Mouse (Mus musculus) activated CD4-positive, CD25-positive, alpha-beta regulatory T cell, adult 4 months (primary cell): Measurements from ENCODE around the gene Col5a1. TPM values are rescaled to one million over a fixed set of nuclear protein-coding genes. Genes with fewer than 3 reads are reported as not detected.

Experiments
- ATAC-seq: one replicate; pipeline ENCODE4 v1.8.0; 2017
- polyA plus RNA-seq, 2 experiments: library from polyadenylated mRNA; unstranded; fragments of 100-300 nt; shearing (Covaris generic); gene quantifications; one replicate each; pipeline ENCODE4 v1.2.1; 2017

Col5a1 gene
- polyA plus RNA-seq, 2 experiments from 2014 or later = not detected

- ATAC-seq = no peak
Observed at GRCm38 (mm10) chr2:28037505-28038390, 151.5 kb downstream of the Col5a1 start.

DNA sequence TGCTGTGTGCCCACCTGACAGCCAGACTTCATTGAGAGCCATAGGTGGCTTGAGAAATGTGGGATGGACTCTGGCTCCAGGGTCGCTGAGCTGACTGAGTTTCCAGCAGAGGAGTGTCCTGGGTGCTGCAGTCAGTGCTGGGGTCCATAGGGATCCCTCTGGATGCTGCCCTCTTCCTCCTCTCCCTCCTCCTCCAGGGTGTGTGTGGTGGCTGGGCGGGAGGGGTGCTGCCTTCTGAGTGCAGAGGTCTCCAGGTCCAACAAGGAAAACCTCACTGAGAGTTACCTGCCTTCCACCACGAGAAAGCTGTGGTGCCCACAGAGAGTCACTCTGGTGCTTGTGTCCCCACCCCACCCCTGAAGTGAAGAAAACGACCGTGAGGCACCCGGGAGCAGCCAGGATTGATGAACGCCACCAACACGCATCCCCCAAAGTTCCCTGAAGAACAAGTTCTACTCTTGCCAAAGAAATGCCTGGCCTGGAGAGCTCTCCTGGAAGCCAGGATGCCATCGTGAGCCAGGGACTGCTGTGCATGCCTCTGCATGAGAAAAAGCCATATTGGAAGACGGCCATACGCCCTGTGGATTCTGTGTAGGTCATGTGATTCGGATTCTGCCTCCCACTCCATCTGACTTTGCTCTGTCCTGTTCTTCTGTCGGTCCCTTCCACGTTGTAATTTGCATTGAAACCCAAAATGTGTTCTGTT is 152.3 kb downstream of the Col5a1 start:
- ATAC-seq = no peak

GRCm38 (mm10) chr2:28039647-28040325 is 153.6 kb downstream of the Col5a1 start:
- ATAC-seq = no peak

DNA sequence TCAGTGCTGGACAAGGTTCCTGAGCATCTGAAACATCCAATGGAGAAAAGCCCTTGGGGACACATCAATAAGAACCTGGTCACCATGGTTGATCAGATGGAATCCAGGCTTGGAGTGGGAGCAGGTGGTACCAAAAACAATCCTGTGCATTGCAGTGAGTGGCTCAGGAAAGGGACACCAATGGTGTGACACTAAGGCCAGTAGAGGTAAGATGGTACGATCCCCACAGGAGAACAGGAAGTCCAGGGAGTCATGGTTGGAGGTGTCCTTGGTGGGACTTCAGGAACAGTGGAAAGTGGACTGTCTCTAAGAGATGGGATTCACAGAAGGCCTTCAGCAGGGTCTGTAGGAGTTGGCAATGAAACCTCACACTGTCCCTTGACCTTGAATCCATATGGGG is 154.2 kb downstream of the Col5a1 start:
- no peak for ATAC-seq

GRCm38 (mm10) chr2:28044920-28045598 is 158.8 kb downstream of the Col5a1 start:
- no peak for ATAC-seq

GRCm38 (mm10) chr2:28046311-28046710 is 160.1 kb downstream of the Col5a1 start:
- no peak for ATAC-seq

DNA sequence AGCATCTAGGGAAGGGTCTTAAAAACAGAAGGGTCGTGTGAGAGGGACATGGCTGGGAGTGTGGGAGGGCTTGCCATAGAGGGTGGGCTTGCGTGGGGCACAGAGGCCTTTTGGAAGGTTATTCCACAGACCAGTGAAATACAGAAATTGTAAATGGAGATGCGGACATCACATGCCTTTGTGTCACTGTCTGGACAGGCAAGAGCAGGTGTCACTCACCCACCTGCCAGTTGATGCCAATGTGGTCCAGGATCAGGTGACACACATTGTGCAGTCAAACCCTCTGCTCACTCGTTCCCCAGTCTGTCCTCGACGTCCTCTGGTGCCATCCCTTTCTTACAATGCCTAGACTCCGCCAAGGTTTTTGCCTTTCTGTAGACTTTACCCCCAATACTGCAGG is 160.9 kb downstream of the Col5a1 start:
- ATAC-seq = no peak

- ATAC-seq = no peak
Observed at GRCm38 (mm10) chr2:28059922-28060321, 173.7 kb downstream of the Col5a1 start.

- no peak for ATAC-seq
Observed at GRCm38 (mm10) chr2:28063711-28064338, 177.6 kb downstream of the Col5a1 start.

DNA sequence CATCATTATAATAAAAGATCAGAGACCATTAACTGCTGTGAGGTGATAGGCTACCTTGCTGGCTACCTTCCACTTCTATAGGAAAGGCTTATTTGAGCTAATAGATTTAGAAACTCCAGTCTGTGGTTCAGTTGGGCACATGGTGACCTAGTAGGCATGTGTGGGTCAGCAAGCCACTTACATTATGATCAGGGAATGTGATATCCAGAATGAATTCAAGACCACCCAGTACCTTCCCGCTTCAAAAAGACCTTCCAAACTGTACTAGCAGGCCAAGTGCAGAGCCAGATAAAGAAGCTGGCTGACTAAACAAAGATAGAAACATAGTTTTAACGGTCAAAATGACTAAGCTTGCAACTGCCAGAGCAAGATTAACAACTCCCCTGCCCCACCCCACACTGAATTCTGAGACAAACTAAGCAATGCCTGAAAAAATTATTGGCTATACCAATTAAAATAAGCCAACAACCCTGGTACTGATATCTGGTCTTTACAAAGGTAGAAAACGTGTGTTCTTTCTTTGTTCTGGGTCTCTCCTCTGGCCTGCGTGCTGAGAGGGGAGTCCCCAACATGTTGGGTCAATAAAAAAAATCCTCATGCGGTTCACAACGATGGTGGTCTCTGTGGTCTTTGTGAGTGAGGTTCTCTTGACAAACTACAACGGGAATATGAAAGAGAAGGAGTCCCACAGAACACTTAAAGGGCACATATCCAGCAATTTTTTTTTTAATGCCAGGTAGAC is 178.3 kb downstream of the Col5a1 start:
- no peak for ATAC-seq

GRCm38 (mm10) chr2:28065081-28065651 is 178.9 kb downstream of the Col5a1 start:
- no peak for ATAC-seq

DNA sequence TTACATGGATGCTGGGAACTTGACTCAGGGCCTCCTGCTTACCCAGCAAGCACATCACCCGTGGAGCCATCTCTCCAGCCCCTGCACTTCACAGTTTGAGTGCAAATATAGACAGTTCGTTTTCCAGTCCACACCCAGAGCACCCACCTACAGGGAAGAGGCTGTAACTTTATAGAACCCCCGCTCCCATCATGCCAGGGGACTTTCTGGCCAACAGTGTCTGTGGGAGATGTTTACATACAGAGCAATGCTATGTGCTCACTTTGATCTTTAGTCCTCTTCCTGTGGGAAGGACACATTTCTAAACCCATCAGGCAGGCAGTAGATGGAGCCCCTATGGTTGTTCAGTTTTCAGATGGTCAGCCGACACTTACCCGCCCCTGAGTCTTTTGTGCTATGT is 180.5 kb downstream of the Col5a1 start:
- no peak for ATAC-seq

- no peak for ATAC-seq
Observed at GRCm38 (mm10) chr2:28067175-28067574, 180.9 kb downstream of the Col5a1 start.

- no peak for ATAC-seq
Observed at GRCm38 (mm10) chr2:28067821-28068536, 181.8 kb downstream of the Col5a1 start.

DNA sequence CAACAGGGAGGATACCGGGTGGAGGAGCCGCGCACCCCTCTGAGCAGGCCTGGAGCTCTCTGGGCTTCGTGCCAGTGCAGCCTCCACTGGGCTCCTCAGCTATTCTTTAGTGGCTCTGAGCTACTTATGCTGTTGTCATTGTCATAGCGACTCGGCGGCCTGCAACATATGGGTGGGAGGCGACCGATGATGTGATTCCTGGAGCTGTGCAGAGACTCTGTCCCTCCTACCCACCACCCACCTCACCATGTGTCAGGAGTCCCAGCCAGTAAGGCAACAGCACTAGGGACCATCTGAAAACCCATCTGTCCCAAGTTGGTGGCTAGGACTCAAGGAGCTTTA is 182.3 kb downstream of the Col5a1 start:
- ATAC-seq = no peak

DNA sequence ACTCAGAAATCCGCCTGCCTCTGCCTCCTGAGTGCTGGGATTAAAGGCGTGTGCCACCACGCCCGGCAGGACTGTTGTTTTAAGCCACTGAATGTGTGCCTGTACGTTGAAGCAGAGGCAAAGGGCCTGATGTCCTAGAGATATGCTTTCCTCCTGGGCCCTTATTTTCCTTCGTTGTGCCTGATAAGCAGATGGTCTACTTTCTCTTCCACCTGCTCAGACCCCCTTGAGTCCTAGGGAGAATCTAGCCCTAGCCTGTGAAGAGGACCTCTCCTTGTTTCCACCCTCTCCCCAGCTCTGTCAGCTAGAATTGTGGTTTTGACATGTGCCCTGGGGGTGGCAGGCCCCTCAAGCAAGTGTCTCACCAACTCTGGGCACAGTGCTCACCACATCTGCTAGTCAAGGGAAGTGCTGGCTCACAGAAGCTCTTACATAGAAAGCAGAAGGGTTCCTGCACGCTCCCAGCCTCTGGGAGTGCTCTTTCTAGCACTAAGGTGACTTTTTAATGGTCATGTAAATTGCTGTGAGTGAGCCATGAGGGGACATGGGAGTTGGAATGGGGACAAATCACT is 189.5 kb downstream of the Col5a1 start:
- no peak for ATAC-seq

DNA sequence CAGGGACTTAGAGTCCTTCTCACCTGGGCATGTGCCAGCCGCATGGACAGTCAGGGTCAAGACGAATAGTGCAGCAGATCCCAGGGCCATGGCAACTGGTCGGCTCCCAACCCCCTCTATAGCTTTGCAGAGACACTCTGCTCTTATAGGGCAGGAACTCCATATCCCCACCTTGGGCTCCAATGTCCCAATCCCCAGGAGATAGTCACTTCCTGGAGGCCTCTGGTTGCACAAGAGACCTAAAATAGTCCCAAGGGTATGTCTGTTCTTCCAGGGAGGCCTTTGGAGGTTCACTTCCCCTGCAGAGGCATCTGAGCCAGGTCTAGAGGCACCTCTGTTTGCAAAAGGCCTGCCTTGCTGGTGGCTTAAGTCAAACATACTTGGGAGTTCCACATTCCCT is 198.5 kb downstream of the Col5a1 start, which contains the start of gene Fcnb:
TSS of gene Fcnb (minus strand) at position 118 of the 400 bp plus-strand sequence.
- ATAC-seq = no peak

DNA sequence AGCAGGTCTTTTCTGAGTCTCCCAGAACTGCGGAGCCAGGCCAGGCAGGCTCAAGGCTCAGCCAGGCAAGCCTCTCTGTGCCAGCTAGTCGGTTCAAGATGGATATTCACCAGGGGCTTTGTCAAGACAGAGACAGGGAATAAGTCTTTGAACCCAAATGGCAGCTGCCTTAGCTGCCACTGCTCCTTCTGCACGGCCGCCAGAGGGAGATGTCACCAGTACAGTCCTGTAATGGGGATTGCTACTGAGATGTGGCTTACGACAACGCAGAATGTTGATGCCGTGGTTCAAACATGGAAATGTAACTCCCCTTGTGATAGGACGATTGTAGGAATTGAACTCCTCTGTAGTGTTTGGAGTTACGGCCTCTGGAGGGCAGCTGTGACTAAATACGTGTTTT is 199.9 kb downstream of the Col5a1 start:
- no peak for ATAC-seq

- no peak for ATAC-seq
Observed at GRCm38 (mm10) chr2:28089095-28089494, 202.9 kb downstream of the Col5a1 start.
